Mouse (Mus musculus) myocyte (in vitro differentiated cells): ENCODE data around the gene Reg4.

ENCODE experiments used
- CEBPB ChIP-seq: IDR thresholded peaks from 2 replicates; pipeline ENCODE4 v1.6.1; 2011; ENCODE audit warnings: mild to moderate bottlenecking, moderate library complexity; ENCODE audit not compliant: poor library complexity, insufficient read depth, severe bottlenecking
- E2F4 ChIP-seq: IDR thresholded peaks from one replicate; pipeline ENCODE4 v1.6.1; 2011; ENCODE audit warnings: mild to moderate bottlenecking, control low read depth, moderate library complexity; ENCODE audit not compliant: insufficient read depth
- MYOD1 ChIP-seq, 3 experiments: IDR thresholded peaks; one replicate each; pipeline ENCODE4 v1.6.1; 2011; ENCODE audit warnings: control low read depth in 2 of 3, low read depth in 2 of 3, mild to moderate bottlenecking in 2 of 3, moderate library complexity in 1 of 3; ENCODE audit not compliant: insufficient read length in 2 of 3, control insufficient read depth in 1 of 3
- POLR2A ChIP-seq: IDR thresholded peaks from one replicate; pipeline ENCODE4 v1.6.1; 2011; ENCODE audit warnings: low read depth, mild to moderate bottlenecking, control low read depth, moderate library complexity; ENCODE audit not compliant: insufficient read length
- POLR2AphosphoS2 ChIP-seq: IDR thresholded peaks from one replicate; pipeline ENCODE4 v1.6.1; 2011; ENCODE audit warnings: low read depth, control low read depth; ENCODE audit not compliant: insufficient read length
- SRF ChIP-seq: IDR thresholded peaks from one replicate; pipeline ENCODE4 v1.6.1; 2011; ENCODE audit warnings: low read depth; ENCODE audit not compliant: control insufficient read depth, insufficient read length

DNA sequence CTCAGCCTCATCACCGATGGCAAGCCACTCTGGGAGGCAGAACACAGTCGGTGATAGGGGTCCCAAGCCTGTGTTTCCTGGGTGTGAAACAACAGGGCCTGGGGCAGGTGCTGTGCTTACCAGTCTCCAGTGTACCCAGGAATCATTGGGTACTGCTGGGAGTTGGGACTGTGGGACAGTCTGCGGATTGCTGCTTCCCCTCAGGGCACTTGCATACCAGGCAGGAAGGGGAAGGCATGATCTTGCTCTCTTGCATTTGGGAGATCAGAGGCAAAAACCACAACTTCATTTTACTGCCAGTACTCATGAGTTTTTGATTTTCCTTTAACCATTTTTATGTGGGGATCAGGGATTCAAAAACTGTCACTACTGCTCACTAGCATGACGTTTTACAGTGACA lies 36.8 kb downstream of the Reg4 start:
- TF ChIP-seq POLR2AphosphoS2, result no peak
- no peak for TF ChIP-seq CEBPB
- TF ChIP-seq POLR2A, result no peak
- TF ChIP-seq MYOD1 (IDR thresholded peaks at IDR 0.05; ENCODE audit: control insufficient read depth in 1 of 3, insufficient read length in 2 of 3, low read depth in 2 of 3), result no peak
- TF ChIP-seq E2F4, result no peak
- TF ChIP-seq SRF, result no peak
